Mouse (Mus musculus) midbrain, embryonic 16.5 days (tissue): Measurements from ENCODE around the gene Dnaja4. TPM values are rescaled to one million over a fixed set of nuclear protein-coding genes. Genes with fewer than 3 reads are reported as not detected.

Source experiments
- ATAC-seq: fragments of 200-750 bp; cut with Nextera tagmentation; 2 replicates; pipeline ENCODE4 v1.8.0; 2017; ENCODE audit warnings: moderate TSS enrichment
- H3K27ac ChIP-seq: fragments of 300-500 bp; sonication (generic); 2 replicates; pipeline ENCODE4 v1.5.1; 2014; ENCODE audit warnings: mild to moderate bottlenecking, low read length, mixed read lengths
- H3K27me3 ChIP-seq: fragments of 300-500 bp; sonication (generic); 2 replicates; pipeline ENCODE4 v1.6.1; 2014; ENCODE audit warnings: low read depth, low read length, mixed read lengths; ENCODE audit not compliant: control insufficient read depth, insufficient read depth
- H3K36me3 ChIP-seq: fragments of 300-500 bp; sonication (generic); 2 replicates; pipeline ENCODE4 v1.6.1; 2014; ENCODE audit warnings: mild to moderate bottlenecking, low read length, moderate library complexity, mixed read lengths; ENCODE audit not compliant: control insufficient read depth, insufficient read depth
- H3K4me1 ChIP-seq: fragments of 300-500 bp; sonication (generic); 2 replicates; pipeline ENCODE4 v1.6.1; 2014; ENCODE audit warnings: mild to moderate bottlenecking, low read length, mixed read lengths; ENCODE audit not compliant: control insufficient read depth, insufficient read depth
- H3K4me2 ChIP-seq: fragments of 300-500 bp; sonication (generic); 2 replicates; pipeline ENCODE4 v1.6.1; 2014; ENCODE audit warnings: mild to moderate bottlenecking, low read length, mixed read lengths
- H3K4me3 ChIP-seq: fragments of 300-500 bp; sonication (generic); 2 replicates; pipeline ENCODE4 v1.5.1; 2014; ENCODE audit warnings: low read depth, mild to moderate bottlenecking, low read length, moderate library complexity, mixed read lengths
- H3K9ac ChIP-seq: fragments of 300-500 bp; sonication (generic); 2 replicates; pipeline ENCODE4 v1.6.1; 2014; ENCODE audit warnings: low read depth, low read length, mixed read lengths
- H3K9me3 ChIP-seq: fragments of 300-500 bp; sonication (generic); replicated peaks from 2 replicates; pipeline ENCODE4 v1.6.1; 2014; ENCODE audit warnings: mild to moderate bottlenecking, low read length, mixed read lengths; ENCODE audit not compliant: control insufficient read depth, poor library complexity, severe bottlenecking
- WGBS: fragments of 180-500 bp; shearing (Covaris S2); extraction: QIAGEN DNeasy Blood & Tissue Kit; methylation state at CpG from one replicate; pipeline ENCODE4 v1.1.7; 2014; 5-methylcytosine and 5-hydroxymethylcytosine counted together
- polyA plus RNA-seq: library from polyadenylated mRNA; unstranded; fragments of >200 nt; fragmentation: Nextera tagmentation; extraction: Ambion mirVana; gene quantifications from 2 replicates; pipeline ENCODE4 v1.2.1, GENCODE M21; 2015

Dnaja4 gene
- polyA plus RNA-seq: 7.4 and 8.4 TPM in 2 replicates

- WGBS: 63% methylated on average over 17 of the region's 17 CpGs
- ATAC-seq: peak; percentile 40
These were observed at the start of gene Dnaja4 for GRCm38 (mm10) chr9:54698318-54699086. Gene Dnaja4, plus strand, starts transcription at chr9:54698873.

GRCm38 (mm10) chr9:54649360-54649759 lies 49.3 kb upstream of the Dnaja4 start:
- Histone ChIP-seq H3K9ac (no peak overlapping the region), H3K9me3 (no peaks in the 10 kb centered on the region), H3K4me2 (no peak overlapping the region), H3K27ac (no peak overlapping the region), H3K4me3 (no peak overlapping the region), H3K36me3 (no peaks in the 10 kb centered on the region), H3K27me3 (no peaks in the 10 kb centered on the region), H3K4me1 (no peaks in the 10 kb centered on the region)
- WGBS: 97% methylated on average over 1 of the region's 1 CpGs
- no peak for ATAC-seq

More at GRCm38 (mm10) chr9:54698318-54699086, at the start of gene Dnaja4:
- H3K4me1 ChIP-seq: peaks cover 6% of the 10 kb centered on the region
- peaks cover 8% of the 10 kb centered on the region; the same call in 1 of the 2 replicates for H3K27me3 ChIP-seq
- H3K9me3 ChIP-seq: no peaks in the 10 kb centered on the region
- H3K4me3 ChIP-seq: peak within 1 kb of the TSS; percentile 81
- peak within 1 kb of the TSS; percentile 76 for H3K4me2 ChIP-seq
- H3K9ac ChIP-seq: peak within 1 kb of the TSS; percentile 83
- no peaks in the 10 kb centered on the region for H3K36me3 ChIP-seq
- H3K27ac ChIP-seq: 0 out of 2 replicates have a peak within 1 kb of the TSS, but pooled peaks have one; percentile 22

DNA sequence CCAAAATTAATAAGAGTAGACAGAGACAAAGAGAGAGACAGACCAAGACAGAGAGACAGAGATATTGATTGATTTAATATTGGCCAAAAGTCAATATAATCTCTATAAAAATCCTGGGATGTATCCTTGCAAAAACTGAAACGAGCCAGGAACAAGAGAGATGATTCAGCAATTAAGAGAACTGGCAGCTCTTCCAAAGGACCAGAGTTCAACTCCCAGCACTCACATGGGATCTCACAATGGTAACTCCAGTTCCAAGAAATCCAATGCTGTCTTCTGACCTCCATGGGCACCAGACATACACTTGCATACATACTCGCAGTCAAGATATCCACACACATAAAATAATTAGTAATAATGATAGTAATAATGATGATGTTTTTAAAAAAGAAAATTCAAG lies 45.9 kb upstream of the Dnaja4 start:
- H3K9me3 ChIP-seq: no peaks in the 10 kb centered on the region
- no peak overlapping the region for H3K4me2 ChIP-seq
- no peaks in the 10 kb centered on the region for H3K27me3 ChIP-seq
- WGBS: 89% methylated on average over 2 of the region's 2 CpGs
- no peak overlapping the region for H3K9ac ChIP-seq
- H3K4me1 ChIP-seq: no peaks in the 10 kb centered on the region
- no peak for ATAC-seq
- H3K4me3 ChIP-seq: no peak overlapping the region
- no peaks in the 10 kb centered on the region for H3K36me3 ChIP-seq
- H3K27ac ChIP-seq: no peak overlapping the region

GRCm38 (mm10) chr9:54655846-54656245 lies 42.8 kb upstream of the Dnaja4 start:
- no peaks in the 10 kb centered on the region for H3K27me3 ChIP-seq
- WGBS: 76% methylated on average over 2 of the region's 2 CpGs
- no peaks in the 10 kb centered on the region for H3K36me3 ChIP-seq
- H3K4me2 ChIP-seq: no peak overlapping the region
- no peaks in the 10 kb centered on the region for H3K9me3 ChIP-seq
- H3K4me3 ChIP-seq: no peak overlapping the region
- ATAC-seq: no peak
- no peaks in the 10 kb centered on the region for H3K4me1 ChIP-seq
- H3K9ac ChIP-seq: no peak overlapping the region
- H3K27ac ChIP-seq: no peak overlapping the region

DNA sequence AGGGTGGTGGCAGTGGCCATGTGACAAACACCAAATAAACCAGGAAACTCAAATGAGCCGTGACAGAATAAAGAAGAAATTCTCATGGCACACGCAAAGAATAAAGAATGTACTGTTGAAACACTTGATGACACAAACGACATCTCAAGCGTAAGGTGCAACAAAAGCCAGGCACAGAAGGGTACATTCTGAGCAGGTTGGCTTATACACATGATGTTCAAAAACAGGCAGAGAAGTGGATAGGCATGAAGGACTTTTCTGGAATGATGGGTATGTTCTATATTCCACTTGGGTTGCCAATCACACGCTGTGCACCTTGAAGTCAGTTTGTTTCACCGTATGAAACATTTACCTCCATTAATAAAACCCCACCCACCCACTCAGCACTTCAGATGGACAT lies 42.3 kb upstream of the Dnaja4 start:
- Histone ChIP-seq H3K36me3 (no peaks in the 10 kb centered on the region), H3K9me3 (no peaks in the 10 kb centered on the region), H3K27ac (no peak overlapping the region), H3K9ac (no peak overlapping the region), H3K4me3 (no peak overlapping the region), H3K4me1 (no peaks in the 10 kb centered on the region), H3K4me2 (no peak overlapping the region), H3K27me3 (no peaks in the 10 kb centered on the region)
- WGBS: 87% methylated on average over 6 of the region's 6 CpGs
- no peak for ATAC-seq

- Histone ChIP-seq H3K9ac (no peak overlapping the region), H3K27ac (no peak overlapping the region), H3K4me2 (no peak overlapping the region), H3K4me1 (no peaks in the 10 kb centered on the region), H3K27me3 (no peaks in the 10 kb centered on the region), H3K9me3 (no peaks in the 10 kb centered on the region), H3K4me3 (no peak overlapping the region), H3K36me3 (no peaks in the 10 kb centered on the region)
- WGBS: 89% methylated on average over 6 of the region's 6 CpGs
- ATAC-seq: no peak
These were observed 39.9 kb upstream of the Dnaja4 start for GRCm38 (mm10) chr9:54658773-54659172.

DNA sequence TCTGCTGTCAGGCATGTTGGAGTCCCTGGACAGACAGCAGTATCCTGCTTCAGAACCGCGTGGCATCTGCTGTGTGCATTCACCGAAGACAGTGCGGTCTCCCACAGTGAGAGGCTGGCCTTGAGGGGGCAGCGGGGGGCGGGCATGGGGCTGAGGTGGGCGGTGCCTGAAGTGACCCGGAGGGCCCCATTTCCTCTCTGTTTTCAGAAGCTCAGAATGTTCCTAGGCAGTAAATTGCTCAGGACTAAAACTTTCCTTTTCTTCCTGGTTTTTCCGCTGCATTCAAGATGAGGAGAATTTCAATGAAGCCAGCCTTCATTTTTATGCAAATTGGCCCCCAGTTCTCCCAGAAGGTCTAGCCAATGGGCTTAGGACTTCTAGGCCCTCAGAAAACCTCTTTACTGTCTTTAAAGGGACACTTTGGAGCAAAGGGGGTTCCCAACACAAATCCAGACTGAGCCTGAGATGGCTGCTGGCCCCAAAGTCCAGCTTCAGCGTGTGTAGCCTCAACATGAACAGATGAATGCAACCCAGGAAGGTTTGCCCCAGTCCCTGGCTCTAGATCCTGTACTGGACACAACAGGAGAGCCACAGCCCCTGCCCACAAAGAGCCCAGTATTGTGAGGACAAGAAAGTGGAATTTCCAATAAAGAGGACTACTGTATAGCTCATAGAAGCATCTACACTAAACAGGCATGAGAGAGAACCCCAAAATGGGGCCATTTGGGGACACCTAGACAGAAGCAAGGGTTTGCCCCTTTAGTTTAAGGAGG lies 36.9 kb upstream of the Dnaja4 start, which contains the start of gene Acsbg1:
Gene Acsbg1, minus strand, starts transcription at position 266 of the 773 bp plus-strand sequence.
- no peaks in the 10 kb centered on the region for H3K9me3 ChIP-seq
- no peaks in the 10 kb centered on the region for H3K27me3 ChIP-seq
- WGBS: 2% methylated on average over 10 of the region's 10 CpGs
- H3K4me2 ChIP-seq: peak within 1 kb of the TSS; percentile 23; the same call in 1 of the 2 replicates
- ATAC-seq: peak; percentile 82
- no peaks in the 10 kb centered on the region for H3K36me3 ChIP-seq
- H3K4me3 ChIP-seq: no peak within 1 kb of the TSS
- no peak within 1 kb of the TSS for H3K9ac ChIP-seq
- peak within 1 kb of the TSS; percentile 40; the same call in 1 of the 2 replicates for H3K27ac ChIP-seq
- H3K4me1 ChIP-seq: no peaks in the 10 kb centered on the region

GRCm38 (mm10) chr9:54664358-54664757 lies 34.3 kb upstream of the Dnaja4 start:
- no peak overlapping the region for H3K9ac ChIP-seq
- no peaks in the 10 kb centered on the region for H3K4me1 ChIP-seq
- ATAC-seq: no peak
- no peak overlapping the region for H3K4me3 ChIP-seq
- H3K27ac ChIP-seq: no peak overlapping the region
- no peak overlapping the region for H3K4me2 ChIP-seq
- no peaks in the 10 kb centered on the region for H3K9me3 ChIP-seq
- H3K36me3 ChIP-seq: no peaks in the 10 kb centered on the region
- 78% methylated on average over 9 of the region's 9 CpGs for WGBS
- no peaks in the 10 kb centered on the region for H3K27me3 ChIP-seq

GRCm38 (mm10) chr9:54666116-54666515 lies 32.6 kb upstream of the Dnaja4 start:
- H3K9ac ChIP-seq: no peak overlapping the region
- no peak for ATAC-seq
- no peaks in the 10 kb centered on the region for H3K27me3 ChIP-seq
- no peaks in the 10 kb centered on the region for H3K9me3 ChIP-seq
- no peaks in the 10 kb centered on the region for H3K4me1 ChIP-seq
- H3K4me2 ChIP-seq: no peak overlapping the region
- H3K27ac ChIP-seq: no peak overlapping the region
- 95% methylated on average over 3 of the region's 3 CpGs for WGBS
- H3K4me3 ChIP-seq: no peak overlapping the region
- H3K36me3 ChIP-seq: no peaks in the 10 kb centered on the region
